Mouse (Mus musculus): Measurements from ENCODE around the gene Gm21976.

DNA sequence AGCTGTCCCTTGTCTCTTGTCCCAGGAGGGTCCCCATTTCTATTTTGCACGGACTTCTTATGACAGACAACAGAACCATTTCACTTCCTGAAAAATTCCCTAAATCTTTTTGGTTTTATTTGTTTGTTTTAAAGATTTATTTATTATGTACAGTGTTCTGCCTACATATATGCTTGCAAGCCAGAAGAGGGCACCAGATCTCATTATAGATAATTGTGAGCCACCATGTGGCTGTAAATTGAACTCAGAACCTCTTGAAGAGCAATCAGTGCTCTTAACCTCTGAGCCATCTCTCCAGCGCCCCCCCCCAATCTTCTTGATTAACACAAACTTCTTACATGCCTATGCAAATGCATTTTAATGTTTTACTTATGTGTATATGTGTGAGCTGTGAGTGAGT, 11.0 kb downstream of the Gm21976 start:
- no peak for TF ChIP-seq GATA1 (IDR thresholded peaks at IDR 0.05; ENCODE audit: borderline replicate concordance, low read length)
- no peak for TF ChIP-seq CTCF (IDR thresholded peaks at IDR 0.05; ENCODE audit: low read depth, low read length)
- TF ChIP-seq TAL1 (conservative IDR thresholded peaks at IDR 0.05; ENCODE audit: low read depth, low read length) = no peak
- no peak for TF ChIP-seq POLR2AphosphoS5 (IDR thresholded peaks at IDR 0.05; ENCODE audit: insufficient replicate concordance, low read depth, low read length)
